Comparison of ENCODE assay signal across 12 mouse cellular contexts in genomic region chr5:143031681-143032080, GRCm38 (mm10).
A peak's percentile ranks its signal among the peaks of the same experiment; 100 is the strongest.
DNase-seq lines count a peak whose midpoint lies in the region; ATAC-seq and TF ChIP-seq lines count a peak whose summit lies in the region.
"Had no signal": no experiment of that assay in that cellular context is flagged by ENCODE, and none has a peak within 500 bp of the region (broad histone marks: within the 10 kb centered on the region; RNA-seq: fewer than 3 reads in every experiment).

No protein-coding gene starts in this region.

- H3K27me3 ChIP-seq in heart, embryonic 15.5 days = no peaks in the 10 kb centered on the region
- H3K27me3 ChIP-seq in hindbrain, embryonic 14.5 days (ENCODE audit: control insufficient read depth, insufficient read depth, low read length) = no peaks in the 10 kb centered on the region
- no peaks in the 10 kb centered on the region for H3K27me3 ChIP-seq in myocyte (ENCODE audit: control insufficient read depth, insufficient read depth, insufficient read length)

- 50% methylated on average over 7 of the region's 7 CpGs for WGBS in heart, embryonic 15.5 days
- WGBS in hindbrain, embryonic 14.5 days = 47% methylated on average over 7 of the region's 7 CpGs

- H3K36me3 ChIP-seq in heart, embryonic 15.5 days = peaks cover 13% of the 10 kb centered on the region
- H3K36me3 ChIP-seq in hindbrain, embryonic 14.5 days (replicated peaks; ENCODE audit: control insufficient read depth, insufficient read depth) = peaks cover 14% of the 10 kb centered on the region
- H3K36me3 ChIP-seq in myocyte (ENCODE audit: control insufficient read depth, insufficient read depth) = no peaks in the 10 kb centered on the region

- H3K4me1 ChIP-seq in heart, embryonic 15.5 days (replicated peaks) = peaks cover 19% of the 10 kb centered on the region
- no peaks in the 10 kb centered on the region for H3K4me1 ChIP-seq in hindbrain, embryonic 14.5 days (replicated peaks; ENCODE audit: control insufficient read depth, insufficient read depth, low read length)

- peak overlapping the region; percentile 43 for H3K27ac ChIP-seq in heart, embryonic 15.5 days
- H3K27ac ChIP-seq in hindbrain, embryonic 14.5 days = peak overlapping the region; percentile 14; the same call in 1 of the 2 replicates
- H3K27ac ChIP-seq: left cerebral cortex, adult 2 months; liver, embryonic 14.5 days had no signal

- no peaks in the 10 kb centered on the region for H3K9me3 ChIP-seq in heart, embryonic 15.5 days (replicated peaks)
- no peaks in the 10 kb centered on the region for H3K9me3 ChIP-seq in hindbrain, embryonic 14.5 days (ENCODE audit: control insufficient read depth, low read length)

- H3K4me3 ChIP-seq in heart, embryonic 15.5 days = no peak overlapping the region
- H3K4me3 ChIP-seq in hindbrain, embryonic 14.5 days (replicated peaks; ENCODE audit: low read length) = no peak overlapping the region
- H3K4me3 ChIP-seq in myocyte = no peak overlapping the region
- H3K4me3 ChIP-seq: left cerebral cortex, adult 2 months had no signal

- H3K9ac ChIP-seq in heart, embryonic 15.5 days = 0 out of 2 replicates have a peak overlapping the region, but pooled peaks have one; percentile 8
- no peak overlapping the region for H3K9ac ChIP-seq in hindbrain, embryonic 14.5 days
- H3K9ac ChIP-seq: liver, embryonic 14.5 days had no signal

- H3K79me2 ChIP-seq in myocyte (ENCODE audit: control insufficient read depth, insufficient read depth) = no peaks in the 10 kb centered on the region

- ATAC-seq in heart, embryonic 15.5 days (replicated peaks; ENCODE audit: insufficient number of reproducible peaks, insufficient read depth, low FRiP score, low read depth) = no peak
- no peak for ATAC-seq in hindbrain, embryonic 14.5 days (ENCODE audit: low FRiP score)
- ATAC-seq: CD4-positive, CD25-positive, alpha-beta regulatory T cell, adult 4 months had no signal

- DNase-seq in heart, adult 18-20 months = no peak
- DNase-seq in kidney, postnatal 4 days = peak; percentile 10 to 26
- no peak for DNase-seq in kidney, postnatal 25 days
- no peak for DNase-seq in hindbrain, embryonic 14.5 days (ENCODE audit: low spot score)
- DNase-seq in embryo, embryonic 10 days (ENCODE audit: low spot score) = no peak
- DNase-seq: adrenal gland, adult 2 months; cerebellum, postnatal 36 days had no signal

- no peak overlapping the region for H3ac ChIP-seq in myocyte (ENCODE audit: control insufficient read depth, insufficient read length)

- no peak for TF ChIP-seq POLR2A in myocyte (IDR thresholded peaks at IDR 0.05; ENCODE audit: insufficient read length, low read depth)

- H3K4me2 ChIP-seq in heart, embryonic 15.5 days = no peak overlapping the region
- no peak overlapping the region for H3K4me2 ChIP-seq in hindbrain, embryonic 14.5 days (replicated peaks)
- peak overlapping the region; percentile 53 for H3K4me2 ChIP-seq in myocyte (ENCODE audit: low read depth)

TF ChIP-seq in myocyte, 11 proteins besides CTCF, POLR2A, EP300 and RAD21:
- TF ChIP-seq MAX (IDR thresholded peaks at IDR 0.05; ENCODE audit: low read depth) (no peak), REST (IDR thresholded peaks at IDR 0.05; ENCODE audit: insufficient read depth, insufficient read length) (no peak), SRF (IDR thresholded peaks at IDR 0.05; ENCODE audit: control insufficient read depth, insufficient read length, low read depth) (no peak), CEBPB (IDR thresholded peaks at IDR 0.05; ENCODE audit: insufficient read depth, poor library complexity, severe bottlenecking) (no peak), E2F4 (IDR thresholded peaks at IDR 0.05; ENCODE audit: insufficient read depth) (no peak), POLR2AphosphoS2 (IDR thresholded peaks at IDR 0.05; ENCODE audit: insufficient read length, low read depth) (no peak), MYOD1 (IDR thresholded peaks at IDR 0.05; ENCODE audit: control insufficient read depth in 1 of 3, insufficient read length in 2 of 3, low read depth in 2 of 3) (no peak), MYOG (IDR thresholded peaks at IDR 0.05; ENCODE audit: control insufficient read depth in 1 of 3, insufficient read depth in 1 of 3, insufficient read length in 2 of 3, low read depth in 2 of 3) (no peak), TCF3 (IDR thresholded peaks at IDR 0.05; ENCODE audit: insufficient read length, low read depth) (no peak), USF1 (IDR thresholded peaks at IDR 0.05; ENCODE audit: low read depth) (no peak), TCF12 (IDR thresholded peaks at IDR 0.05; ENCODE audit: insufficient read depth, poor library complexity, severe bottlenecking) (no peak)

Comparison
In these comparisons a context has a peak if more than half of its experiments do, and no peak if none do; other contexts are left out.
1. DNase-seq: peak in kidney, postnatal 4 days (2 of 2); none in heart, adult 18-20 months (0 of 2), kidney, postnatal 25 days (0 of 2), hindbrain, embryonic 14.5 days (single experiment) and embryo, embryonic 10 days (single experiment).